Mouse (Mus musculus) MEL (cell line): ENCODE results near the gene Prps1l3. TPM values are rescaled to one million over a fixed set of nuclear protein-coding genes. Genes with fewer than 3 reads are reported as not detected.

Source experiments
- DNase-seq: peaks from one replicate; pipeline ENCODE4 v3.0.0; 2011; ENCODE audit warnings: low read depth, low spot score
- H3K27ac ChIP-seq: 2 replicates; pipeline ENCODE4 v1.5.1; 2012; ENCODE audit warnings: low read depth, mild to moderate bottlenecking, control low read depth, low read length, moderate library complexity; ENCODE audit not compliant: control insufficient read depth
- H3K27me3 ChIP-seq, 2 experiments: fragments of 150-350 bp in 1 of 2; sonication (generic) in 1 of 2; 2 replicates each; pipeline ENCODE4 v1.6.1; 2012; ENCODE audit warnings: low read length in 2 of 2, mild to moderate bottlenecking in 2 of 2, improper control_type of control experiment in 1 of 2, moderate library complexity in 1 of 2; ENCODE audit not compliant: insufficient read depth in 2 of 2, control insufficient read depth in 1 of 2
- H3K36me3 ChIP-seq, 2 experiments: 2 replicates each; pipeline ENCODE4 v1.6.1; 2012 to 2014; ENCODE audit warnings: low read length in 2 of 2, improper control_type of control experiment in 1 of 2, inconsistent platforms in 1 of 2, mild to moderate bottlenecking in 1 of 2; ENCODE audit not compliant: insufficient read depth in 2 of 2, control insufficient read depth in 1 of 2
- H3K4me1 ChIP-seq, 2 experiments: fragments of 150-350 bp in 1 of 2; sonication (generic) in 1 of 2; 2 replicates each; pipeline ENCODE4 v1.6.1; 2012; ENCODE audit warnings: low read length in 2 of 2, improper control_type of control experiment in 1 of 2, mild to moderate bottlenecking in 1 of 2; ENCODE audit not compliant: insufficient read depth in 2 of 2, control insufficient read depth in 1 of 2
- H3K4me3 ChIP-seq, 2 experiments: fragments of 150-350 bp in 1 of 2; sonication (generic) in 1 of 2; 2 replicates each; pipeline ENCODE4 v1.5.1; 2012; ENCODE audit warnings: low read depth in 2 of 2, low read length in 2 of 2, mild to moderate bottlenecking in 2 of 2, moderate library complexity in 2 of 2, control low read depth in 1 of 2, improper control_type of control experiment in 1 of 2; ENCODE audit not compliant: control insufficient read depth in 1 of 2, insufficient read depth in 1 of 2
- H3K79me2 ChIP-seq: 2 replicates; pipeline ENCODE4 v1.6.1; 2012; ENCODE audit warnings: mild to moderate bottlenecking, low read length, moderate library complexity; ENCODE audit not compliant: control insufficient read depth, poor library complexity, insufficient read depth
- H3K9ac ChIP-seq: 2 replicates; pipeline ENCODE4 v1.6.1; 2012; ENCODE audit warnings: low read depth, mild to moderate bottlenecking, control low read depth, low read length, moderate library complexity; ENCODE audit not compliant: control insufficient read depth, poor library complexity, severe bottlenecking
- H3K9me3 ChIP-seq: fragments of 150-350 bp; sonication (generic); replicated peaks from 2 replicates; pipeline ENCODE4 v1.6.1; 2012; ENCODE audit warnings: mild to moderate bottlenecking, low read length, improper control_type of control experiment, moderate library complexity; ENCODE audit not compliant: insufficient read depth
- CHD1 ChIP-seq: IDR thresholded peaks from 2 replicates; pipeline ENCODE4 v1.6.1; 2012; ENCODE audit warnings: low read depth, mild to moderate bottlenecking, inconsistent platforms, low read length, improper control_type of control experiment
- CTCF ChIP-seq, 3 experiments: IDR thresholded peaks in 2 of 3; conservative IDR thresholded peaks in 1 of 3; 2 replicates each; pipeline ENCODE4 v1.5.1; 2011 to 2012; ENCODE audit warnings: low read length in 3 of 3, low read depth in 2 of 3, mild to moderate bottlenecking in 2 of 3, improper control_type of control experiment in 1 of 3, inconsistent platforms in 1 of 3, mixed read lengths in 1 of 3, moderate library complexity in 1 of 3; ENCODE audit not compliant: control insufficient read depth in 1 of 3, insufficient read depth in 1 of 3, poor library complexity in 1 of 3, severe bottlenecking in 1 of 3
- EP300 ChIP-seq, 2 experiments: IDR thresholded peaks; 2 replicates each; pipeline ENCODE4 v1.6.1; 2011; ENCODE audit warnings: improper control_type of control experiment in 2 of 2, low read length in 2 of 2, low read depth in 1 of 2, mild to moderate bottlenecking in 1 of 2
- ETS1 ChIP-seq: IDR thresholded peaks from 2 replicates; pipeline ENCODE4 v1.6.1; 2012; ENCODE audit warnings: low read depth, mild to moderate bottlenecking, inconsistent platforms, low read length, improper control_type of control experiment, moderate library complexity
- GABPA ChIP-seq: IDR thresholded peaks from 2 replicates; pipeline ENCODE4 v1.6.1; 2012; ENCODE audit warnings: low read depth, mild to moderate bottlenecking, inconsistent platforms, low read length, improper control_type of control experiment, moderate library complexity
- GATA1 ChIP-seq: IDR thresholded peaks from 2 replicates; pipeline ENCODE4 v1.6.1; 2011; ENCODE audit warnings: low read depth, low read length, improper control_type of control experiment
- HCFC1 ChIP-seq: IDR thresholded peaks from 2 replicates; pipeline ENCODE4 v1.6.1; 2012; ENCODE audit warnings: low read depth, mild to moderate bottlenecking, inconsistent platforms, low read length, improper control_type of control experiment, moderate library complexity
- KAT2A ChIP-seq: conservative IDR thresholded peaks from 2 replicates; pipeline ENCODE4 v1.6.1; 2012; ENCODE audit warnings: low read depth, low read length, improper control_type of control experiment, inconsistent platforms
- MAFK ChIP-seq: IDR thresholded peaks from 2 replicates; pipeline ENCODE4 v1.6.1; 2011; ENCODE audit warnings: low read depth, mild to moderate bottlenecking, low read length, improper control_type of control experiment, borderline replicate concordance
- MAX ChIP-seq: IDR thresholded peaks from 2 replicates; pipeline ENCODE4 v1.6.1; 2011; ENCODE audit warnings: low read length, improper control_type of control experiment
- MXI1 ChIP-seq: IDR thresholded peaks from 2 replicates; pipeline ENCODE4 v1.6.1; 2011; ENCODE audit warnings: mild to moderate bottlenecking, low read depth, low read length, improper control_type of control experiment
- MYC ChIP-seq: IDR thresholded peaks from 2 replicates; pipeline ENCODE4 v1.6.1; 2011; ENCODE audit warnings: low read depth, mild to moderate bottlenecking, low read length, improper control_type of control experiment, moderate library complexity
- POLR2A ChIP-seq, 2 experiments: IDR thresholded peaks; 2 replicates each; pipeline ENCODE4 v1.6.1; 2011 to 2012; ENCODE audit warnings: low read length in 2 of 2, mild to moderate bottlenecking in 2 of 2, control low read depth in 1 of 2, improper control_type of control experiment in 1 of 2, low read depth in 1 of 2, moderate library complexity in 1 of 2; ENCODE audit not compliant: control insufficient read depth in 1 of 2, insufficient read depth in 1 of 2, poor library complexity in 1 of 2
- POLR2AphosphoS5 ChIP-seq: IDR thresholded peaks from 2 replicates; pipeline ENCODE4 v1.6.1; 2012; ENCODE audit warnings: low read depth, borderline replicate concordance, mild to moderate bottlenecking, inconsistent platforms, low read length, moderate library complexity, mixed read lengths
- RAD21 ChIP-seq: IDR thresholded peaks from 2 replicates; pipeline ENCODE4 v1.6.1; 2011; ENCODE audit warnings: mild to moderate bottlenecking, low read depth, low read length, improper control_type of control experiment
- RCOR1 ChIP-seq: IDR thresholded peaks from 2 replicates; pipeline ENCODE4 v1.6.1; 2012; ENCODE audit warnings: low read depth, mild to moderate bottlenecking, inconsistent platforms, low read length, improper control_type of control experiment
- SIN3A ChIP-seq: IDR thresholded peaks from 2 replicates; pipeline ENCODE4 v1.6.1; 2012; ENCODE audit warnings: low read length, improper control_type of control experiment, inconsistent platforms
- SMC3 ChIP-seq: IDR thresholded peaks from 2 replicates; pipeline ENCODE4 v1.6.1; 2011; ENCODE audit warnings: low read depth, low read length, improper control_type of control experiment
- TBP ChIP-seq: IDR thresholded peaks from 2 replicates; pipeline ENCODE4 v1.8.0; 2011; ENCODE audit warnings: low read depth, low read length, improper control_type of control experiment
- TCF12 ChIP-seq: IDR thresholded peaks from 2 replicates; pipeline ENCODE4 v1.6.1; 2014; ENCODE audit warnings: low read depth, mild to moderate bottlenecking, inconsistent platforms, low read length, improper control_type of control experiment, moderate library complexity
- ZC3H11A ChIP-seq: IDR thresholded peaks from 2 replicates; pipeline ENCODE4 v1.6.1; 2012; ENCODE audit warnings: low read depth, mild to moderate bottlenecking, inconsistent platforms, low read length, improper control_type of control experiment
- ZKSCAN1 ChIP-seq: IDR thresholded peaks from 2 replicates; pipeline ENCODE4 v1.6.1; 2012; ENCODE audit warnings: low read depth, mild to moderate bottlenecking, inconsistent platforms, low read length, improper control_type of control experiment, moderate library complexity
- ZNF384 ChIP-seq: IDR thresholded peaks from 2 replicates; pipeline ENCODE4 v1.6.1; 2012; ENCODE audit warnings: low read depth, mild to moderate bottlenecking, inconsistent platforms, low read length, improper control_type of control experiment
- polyA plus RNA-seq, 2 experiments: library from polyadenylated mRNA; stranded (reverse) in 1 of 2; unstranded in 1 of 2; fragments of >175 nt in 1 of 2; fragments of >200 nt in 1 of 2; gene quantifications; 2 replicates each; pipeline versions ENCODE4 v1.2.1 to v1.2.4; 2012; ENCODE audit warnings: low replicate concordance in 2 of 2, low read depth in 1 of 2; ENCODE audit not compliant: insufficient read length in 2 of 2, insufficient read depth in 1 of 2, missing spikeins in 1 of 2
- total RNA-seq: library from RNA; depleted of rRNA; stranded (reverse); fragments of 300-350 nt; gene quantifications from 2 replicates; pipeline ENCODE4 v1.2.3, GENCODE M21; 2012

Prps1l3 gene
- total and polyA plus RNA-seq, 3 experiments, result 52.6 to 81.2 TPM; not detected in 1

- no peak for TF ChIP-seq RAD21
- TF ChIP-seq ZC3H11A, result no peak
- 0 out of 2 replicates have a peak, but pooled peaks have one; percentile 16 for TF ChIP-seq ZNF384
- TF ChIP-seq, all 39 proteins: peak for 6
Observed at GRCm38 (mm10) chr12:57229703-57230102, 509 bp upstream of the Prps1l3 start (continued).

DNA sequence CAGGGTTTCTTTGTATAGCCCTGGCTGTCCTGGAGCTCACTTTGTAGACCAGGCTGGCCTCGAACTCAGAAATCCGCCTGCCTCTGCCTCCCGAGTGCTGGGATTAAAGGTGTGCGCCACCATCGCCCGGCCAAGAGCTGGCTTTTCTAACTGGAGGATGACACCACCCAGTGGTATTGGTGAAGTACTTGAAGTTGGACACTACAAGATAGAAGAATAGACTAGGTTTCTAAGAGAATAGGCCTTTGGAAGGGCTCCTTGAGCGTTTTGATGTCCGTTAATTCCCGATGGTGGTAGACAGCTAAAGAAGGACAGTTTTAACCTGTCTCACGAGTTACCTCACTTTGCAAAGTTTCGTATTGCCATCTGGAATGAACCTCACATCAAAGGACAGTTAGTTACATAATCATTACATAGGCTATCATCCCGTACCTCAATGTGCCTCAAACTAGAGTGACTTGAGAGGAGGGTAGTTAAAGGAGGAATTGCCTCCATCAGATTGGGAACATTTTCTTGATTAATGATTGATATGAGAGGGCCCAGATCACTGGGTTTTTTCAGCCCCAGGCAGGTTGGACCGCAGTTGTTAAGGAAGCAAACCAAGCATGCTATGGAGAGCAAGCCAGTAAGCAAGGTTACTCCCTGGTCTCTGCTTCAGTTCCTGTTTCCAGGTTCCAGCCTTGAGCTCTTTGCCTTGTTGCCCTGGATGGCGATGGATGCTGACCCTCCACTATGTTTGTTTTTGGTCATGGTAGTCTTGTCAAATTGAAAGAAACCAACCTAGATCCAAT is 1.1 kb downstream of the Prps1l3 start:
- Histone ChIP-seq H3K36me3 (peaks cover 9 to 22% of the 10 kb centered on the region in 2 experiments), H3K9ac (peak overlapping the region; percentile 94), H3K9me3 (no peaks in the 10 kb centered on the region), H3K4me1 (peaks cover 9 to 18% of the 10 kb centered on the region in 2 experiments), H3K79me2 (peaks cover 42% of the 10 kb centered on the region), H3K4me3 (peak overlapping the region; percentile 95 to 98)
- peak; percentile 68 for DNase-seq
- TF ChIP-seq EP300 (IDR thresholded peaks at IDR 0.05; ENCODE audit: low read depth in 1 of 2, low read length in 2 of 2), result no peak
- peak; percentile 2; the same call in 1 of the 2 replicates for TF ChIP-seq RAD21
- 0 out of 2 replicates have a peak, but pooled peaks have one; percentile 14 for TF ChIP-seq SMC3
- no peak for TF ChIP-seq MXI1
- 0 out of 2 replicates have a peak, but pooled peaks have one; percentile 40 for TF ChIP-seq SIN3A
- 0 out of 2 replicates have a peak, but pooled peaks have one; percentile 20 for TF ChIP-seq HCFC1
- no peak for TF ChIP-seq KAT2A
- peak; percentile 32; the same call in 1 of the 2 replicates for TF ChIP-seq TBP
- peak in 2 of 3 experiments; percentile 28 to 32; a peak in 3 of 6 replicates for TF ChIP-seq CTCF (IDR thresholded peaks at IDR 0.05 in 2 of 3, conservative IDR thresholded peaks at IDR 0.05 in 1 of 3; ENCODE audit: control insufficient read depth in 1 of 3, insufficient read depth in 1 of 3, low read depth in 2 of 3, low read length in 3 of 3, poor library complexity in 1 of 3, severe bottlenecking in 1 of 3)
- TF ChIP-seq, all 39 proteins: peak for 6
- peak overlapping the region; percentile 85 for H3K27ac ChIP-seq
- no peaks in the 10 kb centered on the region for H3K27me3 ChIP-seq

- Histone ChIP-seq H3K27ac (no peak overlapping the region), H3K4me1 (peaks cover 6 to 18% of the 10 kb centered on the region in 2 experiments), H3K9ac (peak overlapping the region; percentile 46), H3K4me3 (peak overlapping the region in 1 of 2 experiments; percentile 36; a peak in 2 of 4 replicates), H3K79me2 (peaks cover 54% of the 10 kb centered on the region), H3K9me3 (no peaks in the 10 kb centered on the region), H3K27me3 (no peaks in the 10 kb centered on the region), H3K36me3 (peaks cover 18 to 30% of the 10 kb centered on the region in 2 experiments)
- DNase-seq, result peak; percentile 64
- peak; percentile 78 for TF ChIP-seq ZNF384
- no peak for TF ChIP-seq MAX
- TF ChIP-seq CTCF (IDR thresholded peaks at IDR 0.05 in 2 of 3, conservative IDR thresholded peaks at IDR 0.05 in 1 of 3; ENCODE audit: control insufficient read depth in 1 of 3, insufficient read depth in 1 of 3, low read depth in 2 of 3, low read length in 3 of 3, poor library complexity in 1 of 3, severe bottlenecking in 1 of 3), result peak in 2 of 3 experiments; percentile 6 to 35; a peak in 2 of 6 replicates
- TF ChIP-seq SMC3, result 0 out of 2 replicates have a peak, but pooled peaks have one; percentile 4
- no peak for TF ChIP-seq EP300 (IDR thresholded peaks at IDR 0.05; ENCODE audit: low read depth in 1 of 2, low read length in 2 of 2)
- peak; percentile 21; the same call in 1 of the 2 replicates for TF ChIP-seq GATA1
- no peak for TF ChIP-seq GABPA
- 0 out of 2 replicates have a peak, but pooled peaks have one; percentile 23 for TF ChIP-seq HCFC1
- TF ChIP-seq KAT2A, result no peak
- 0 out of 2 replicates have a peak, but pooled peaks have one; percentile 23 for TF ChIP-seq ETS1
- TF ChIP-seq RCOR1, result no peak
- no peak for TF ChIP-seq ZKSCAN1
- TF ChIP-seq MAFK, result no peak
- TF ChIP-seq SIN3A, result peak; percentile 38; the same call in 1 of the 2 replicates
- no peak for TF ChIP-seq POLR2AphosphoS5
- peak; percentile 78 for TF ChIP-seq MYC
- 0 out of 2 replicates have a peak, but pooled peaks have one; percentile 15 for TF ChIP-seq TCF12
- TF ChIP-seq POLR2A (IDR thresholded peaks at IDR 0.05; ENCODE audit: control insufficient read depth in 1 of 2, insufficient read depth in 1 of 2, low read depth in 1 of 2, low read length in 2 of 2, poor library complexity in 1 of 2), result no peak
- no peak for TF ChIP-seq CHD1
Observed at GRCm38 (mm10) chr12:57233386-57233785, 3.2 kb downstream of the Prps1l3 start.
